Mouse (Mus musculus) right cerebral cortex, postnatal 10 days (tissue): ENCODE data around the gene Igsf8.
"Not testable (repeated sequence)": the region's sequence is repeated elsewhere in the genome, so short reads cannot be mapped to it uniquely, and the experiment has no call there.

ENCODE experiments used
- DNase-seq, 2 experiments: peaks; one replicate each; pipeline ENCODE4 v3.0.0; 2021; ENCODE audit warnings: low spot score in 2 of 2

Gene Igsf8

GRCm38 (mm10) chr1:172261477-172262078 lies at the start of gene Igsf8:
Gene Igsf8, plus strand, starts transcription at chr1:172261641.
- DNase-seq = no peak

GRCm38 (mm10) chr1:172212776-172213175 lies 48.7 kb upstream of the Igsf8 start:
- DNase-seq = peak in 1 of 2 experiments; percentile 27

GRCm38 (mm10) chr1:172213771-172214170 lies 47.7 kb upstream of the Igsf8 start:
- peak in 1 of 2 experiments; percentile 29 for DNase-seq

GRCm38 (mm10) chr1:172214748-172215147 lies 46.7 kb upstream of the Igsf8 start:
- peak in 1 of 2 experiments; percentile 52 for DNase-seq

GRCm38 (mm10) chr1:172217148-172217547 lies 44.3 kb upstream of the Igsf8 start:
- DNase-seq = peak; percentile 92 to 93

- DNase-seq = peak in 1 of 2 experiments; percentile 33
Measured at GRCm38 (mm10) chr1:172218164-172218910, 43.1 kb upstream of the Igsf8 start.

GRCm38 (mm10) chr1:172219451-172220406 lies 41.7 kb upstream of the Igsf8 start, which contains the start of gene Casq1:
Gene Casq1, minus strand, starts transcription at chr1:172219868.
- no peak for DNase-seq

GRCm38 (mm10) chr1:172220414-172220813 lies 41.0 kb upstream of the Igsf8 start:
- DNase-seq = peak; percentile 67 to 79

- DNase-seq = no peak
Measured at GRCm38 (mm10) chr1:172221297-172222063, 40.0 kb upstream of the Igsf8 start.

GRCm38 (mm10) chr1:172228209-172228608 lies 33.2 kb upstream of the Igsf8 start:
- DNase-seq = no peak

GRCm38 (mm10) chr1:172229215-172229614 lies 32.2 kb upstream of the Igsf8 start:
- no peak for DNase-seq

- DNase-seq = no peak
Measured at GRCm38 (mm10) chr1:172240945-172241708, 20.3 kb upstream of the Igsf8 start.

- DNase-seq = peak; percentile 44 to 53
Measured at GRCm38 (mm10) chr1:172242401-172242800, 19.0 kb upstream of the Igsf8 start.

GRCm38 (mm10) chr1:172243547-172244205 lies 17.8 kb upstream of the Igsf8 start:
- DNase-seq = peak in 1 of 2 experiments; percentile 37

- DNase-seq = not testable (repeated sequence)
Measured at GRCm38 (mm10) chr1:172244645-172245044, 16.8 kb upstream of the Igsf8 start.

GRCm38 (mm10) chr1:172247216-172247615 lies 14.2 kb upstream of the Igsf8 start:
- DNase-seq = no peak

- DNase-seq = no peak
Measured at GRCm38 (mm10) chr1:172247679-172248078, 13.8 kb upstream of the Igsf8 start.

GRCm38 (mm10) chr1:172258314-172258713 lies 3.1 kb upstream of the Igsf8 start, which contains the start of gene Atp1a4:
Gene Atp1a4, minus strand, starts transcription at chr1:172258414.
- no peak for DNase-seq

- no peak for DNase-seq
Measured at GRCm38 (mm10) chr1:172271208-172271607, 9.8 kb downstream of the Igsf8 start.

GRCm38 (mm10) chr1:172271765-172272164 lies 10.3 kb downstream of the Igsf8 start:
- peak; percentile 63 to 71 for DNase-seq
